Comparison of ENCODE assay signal across 23 mouse cellular contexts in genomic region chr3:51112351-51112750, GRCm38 (mm10).
DNase-seq lines count a peak whose midpoint lies in the region; ATAC-seq and TF ChIP-seq lines count a peak whose summit lies in the region.
"Had no signal": no experiment of that assay in that cellular context is flagged by ENCODE, and none has a peak within 500 bp of the region (broad histone marks: within the 10 kb centered on the region; RNA-seq: fewer than 3 reads in every experiment).

No protein-coding gene starts in this region.

- H3K9me3 ChIP-seq in forebrain, postnatal 0 days (ENCODE audit: low read length): no peaks in the 10 kb centered on the region
- no peaks in the 10 kb centered on the region for H3K9me3 ChIP-seq in forebrain, embryonic 16.5 days (ENCODE audit: control insufficient read depth, low read length)
- no peaks in the 10 kb centered on the region for H3K9me3 ChIP-seq in hindbrain, embryonic 15.5 days
- H3K9me3 ChIP-seq in hindbrain, embryonic 13.5 days: no peaks in the 10 kb centered on the region
- H3K9me3 ChIP-seq in limb, embryonic 13.5 days: no peaks in the 10 kb centered on the region
- no peaks in the 10 kb centered on the region for H3K9me3 ChIP-seq in limb, embryonic 10.5 days (replicated peaks)
- H3K9me3 ChIP-seq in limb, embryonic 14.5 days (ENCODE audit: control insufficient read depth, low read length): no peaks in the 10 kb centered on the region
- H3K9me3 ChIP-seq in lung, postnatal 0 days (ENCODE audit: low read length): no peaks in the 10 kb centered on the region
- H3K9me3 ChIP-seq: embryonic facial prominence, embryonic 12.5 days; embryonic facial prominence, embryonic 15.5 days; forebrain, embryonic 10.5 days; forebrain, embryonic 12.5 days had no signal

- WGBS in forebrain, postnatal 0 days: 71% methylated on average over 3 of the region's 3 CpGs
- 79% methylated on average over 3 of the region's 3 CpGs for WGBS in forebrain, embryonic 16.5 days
- 86% methylated on average over 3 of the region's 3 CpGs for WGBS in hindbrain, embryonic 15.5 days
- WGBS in hindbrain, embryonic 13.5 days: 81% methylated on average over 3 of the region's 3 CpGs
- WGBS in limb, embryonic 13.5 days: 76% methylated on average over 3 of the region's 3 CpGs
- 90% methylated on average over 3 of the region's 3 CpGs for WGBS in limb, embryonic 10.5 days
- 71% methylated on average over 3 of the region's 3 CpGs for WGBS in limb, embryonic 14.5 days
- 81% methylated on average over 3 of the region's 3 CpGs for WGBS in lung, postnatal 0 days

- TF ChIP-seq EP300 in lung, postnatal 0 days (IDR thresholded peaks at IDR 0.05): no peak

- no peak overlapping the region for H3K4me3 ChIP-seq in forebrain, postnatal 0 days (ENCODE audit: low read depth, low read length)
- no peak overlapping the region for H3K4me3 ChIP-seq in forebrain, embryonic 16.5 days (replicated peaks; ENCODE audit: low read length)
- H3K4me3 ChIP-seq in hindbrain, embryonic 15.5 days: no peak overlapping the region
- H3K4me3 ChIP-seq in hindbrain, embryonic 13.5 days: no peak overlapping the region
- H3K4me3 ChIP-seq in limb, embryonic 13.5 days: no peak overlapping the region
- H3K4me3 ChIP-seq in limb, embryonic 10.5 days: no peak overlapping the region
- no peak overlapping the region for H3K4me3 ChIP-seq in limb, embryonic 14.5 days (replicated peaks; ENCODE audit: low read length)
- H3K4me3 ChIP-seq in lung, postnatal 0 days (ENCODE audit: low read depth, low read length): no peak overlapping the region
- H3K4me3 ChIP-seq: embryonic facial prominence, embryonic 12.5 days; embryonic facial prominence, embryonic 15.5 days; erythroblast, embryonic 14.5 days; forebrain, embryonic 10.5 days; forebrain, embryonic 12.5 days had no signal

- H3K27me3 ChIP-seq in forebrain, postnatal 0 days (ENCODE audit: insufficient read depth, low read length): no peaks in the 10 kb centered on the region
- no peaks in the 10 kb centered on the region for H3K27me3 ChIP-seq in forebrain, embryonic 16.5 days (replicated peaks; ENCODE audit: control insufficient read depth, insufficient read depth, low read length)
- H3K27me3 ChIP-seq in hindbrain, embryonic 15.5 days: no peaks in the 10 kb centered on the region
- H3K27me3 ChIP-seq in hindbrain, embryonic 13.5 days: no peaks in the 10 kb centered on the region
- no peaks in the 10 kb centered on the region for H3K27me3 ChIP-seq in limb, embryonic 13.5 days
- H3K27me3 ChIP-seq in limb, embryonic 10.5 days (ENCODE audit: low read depth, poor library complexity, severe bottlenecking): no peaks in the 10 kb centered on the region
- H3K27me3 ChIP-seq in limb, embryonic 14.5 days (ENCODE audit: control insufficient read depth, insufficient read depth, low read length): no peaks in the 10 kb centered on the region
- H3K27me3 ChIP-seq in lung, postnatal 0 days (replicated peaks; ENCODE audit: insufficient read depth, low read length): no peaks in the 10 kb centered on the region
- H3K27me3 ChIP-seq: embryonic facial prominence, embryonic 12.5 days; embryonic facial prominence, embryonic 15.5 days; forebrain, embryonic 12.5 days had no signal

- H3K4me1 ChIP-seq in forebrain, postnatal 0 days (ENCODE audit: insufficient read depth): peaks cover 4% of the 10 kb centered on the region
- H3K4me1 ChIP-seq in forebrain, embryonic 16.5 days (replicated peaks; ENCODE audit: control insufficient read depth, insufficient read depth, low read length): peaks cover 5% of the 10 kb centered on the region; the same call in 1 of the 2 replicates
- no peaks in the 10 kb centered on the region for H3K4me1 ChIP-seq in hindbrain, embryonic 15.5 days (replicated peaks)
- peaks cover 4% of the 10 kb centered on the region; the same call in 1 of the 2 replicates for H3K4me1 ChIP-seq in hindbrain, embryonic 13.5 days (replicated peaks)
- 0 out of 2 replicates have a peak, but pooled peaks cover 10% of the 10 kb centered on the region for H3K4me1 ChIP-seq in limb, embryonic 13.5 days
- H3K4me1 ChIP-seq in limb, embryonic 10.5 days: peaks cover 18% of the 10 kb centered on the region
- no peaks in the 10 kb centered on the region for H3K4me1 ChIP-seq in limb, embryonic 14.5 days (ENCODE audit: control insufficient read depth, insufficient read depth, low read length)
- H3K4me1 ChIP-seq in lung, postnatal 0 days (ENCODE audit: insufficient read depth, low read depth, low read length): no peaks in the 10 kb centered on the region; the same call in 1 of the 2 replicates
- H3K4me1 ChIP-seq: embryonic facial prominence, embryonic 12.5 days had no signal

- no peak for TF ChIP-seq CTCF in forebrain, postnatal 0 days (IDR thresholded peaks at IDR 0.05; ENCODE audit: low read depth)
- TF ChIP-seq CTCF in lung, postnatal 0 days (IDR thresholded peaks at IDR 0.05): no peak

- 0 out of 2 replicates have a peak overlapping the region, but pooled peaks have one; percentile 4 for H3K27ac ChIP-seq in forebrain, postnatal 0 days (ENCODE audit: low read depth, low read length)
- no peak overlapping the region for H3K27ac ChIP-seq in forebrain, embryonic 16.5 days (ENCODE audit: low read length)
- no peak overlapping the region for H3K27ac ChIP-seq in hindbrain, embryonic 15.5 days (replicated peaks)
- H3K27ac ChIP-seq in hindbrain, embryonic 13.5 days: no peak overlapping the region
- no peak overlapping the region for H3K27ac ChIP-seq in limb, embryonic 13.5 days
- no peak overlapping the region for H3K27ac ChIP-seq in limb, embryonic 10.5 days
- no peak overlapping the region for H3K27ac ChIP-seq in limb, embryonic 14.5 days (replicated peaks; ENCODE audit: low read depth, low read length)
- H3K27ac ChIP-seq in lung, postnatal 0 days (ENCODE audit: low read length): no peak overlapping the region
- H3K27ac ChIP-seq: embryonic facial prominence, embryonic 12.5 days; embryonic facial prominence, embryonic 15.5 days; forebrain, embryonic 10.5 days; forebrain, embryonic 12.5 days had no signal

- H3K36me3 ChIP-seq in forebrain, postnatal 0 days (ENCODE audit: insufficient read depth): no peaks in the 10 kb centered on the region
- H3K36me3 ChIP-seq in forebrain, embryonic 16.5 days (ENCODE audit: control insufficient read depth, insufficient read depth): no peaks in the 10 kb centered on the region
- no peaks in the 10 kb centered on the region for H3K36me3 ChIP-seq in hindbrain, embryonic 15.5 days
- no peaks in the 10 kb centered on the region for H3K36me3 ChIP-seq in hindbrain, embryonic 13.5 days
- H3K36me3 ChIP-seq in limb, embryonic 13.5 days: no peaks in the 10 kb centered on the region
- H3K36me3 ChIP-seq in limb, embryonic 10.5 days: no peaks in the 10 kb centered on the region
- no peaks in the 10 kb centered on the region for H3K36me3 ChIP-seq in limb, embryonic 14.5 days (ENCODE audit: control insufficient read depth, insufficient read depth, low read length)
- H3K36me3 ChIP-seq in lung, postnatal 0 days (ENCODE audit: insufficient read depth, low read length): no peaks in the 10 kb centered on the region
- H3K36me3 ChIP-seq: embryonic facial prominence, embryonic 12.5 days; embryonic facial prominence, embryonic 15.5 days; forebrain, embryonic 10.5 days; forebrain, embryonic 12.5 days had no signal

- no peak for DNase-seq in forebrain, postnatal 0 days
- no peak for DNase-seq in limb, embryonic 10.5 days (ENCODE audit: low spot score)
- DNase-seq in limb, embryonic 14.5 days (ENCODE audit: low spot score): peak; percentile 54
- no peak for DNase-seq in lung, postnatal 0 days (ENCODE audit: low spot score)
- DNase-seq: adrenal gland, adult 2 months; adrenal gland, postnatal 10 days; adrenal gland, postnatal 25 days; cerebellum, adult 18-20 months; cerebellum, adult 8-10 months; cerebellum, adult 9-11 months; cerebellum, postnatal 14 days; cerebellum, postnatal 36 days; embryo, embryonic 11 days had no signal

- no peak overlapping the region for H3K4me2 ChIP-seq in forebrain, postnatal 0 days (ENCODE audit: low read depth)
- H3K4me2 ChIP-seq in forebrain, embryonic 16.5 days (ENCODE audit: low read length): no peak overlapping the region
- no peak overlapping the region for H3K4me2 ChIP-seq in hindbrain, embryonic 15.5 days
- no peak overlapping the region for H3K4me2 ChIP-seq in hindbrain, embryonic 13.5 days
- H3K4me2 ChIP-seq in limb, embryonic 13.5 days (replicated peaks): no peak overlapping the region
- no peak overlapping the region for H3K4me2 ChIP-seq in limb, embryonic 14.5 days (replicated peaks; ENCODE audit: low read depth, low read length, severe bottlenecking)
- H3K4me2 ChIP-seq in lung, postnatal 0 days (replicated peaks; ENCODE audit: low read depth, low read length): no peak overlapping the region
- H3K4me2 ChIP-seq: embryonic facial prominence, embryonic 12.5 days; embryonic facial prominence, embryonic 15.5 days; forebrain, embryonic 12.5 days had no signal

- no peak for ATAC-seq in forebrain, postnatal 0 days
- no peak for ATAC-seq in forebrain, embryonic 16.5 days
- ATAC-seq in hindbrain, embryonic 15.5 days (ENCODE audit: low FRiP score, low read depth): 0 out of 2 replicates have a peak, but pooled peaks have one; percentile 34
- no peak for ATAC-seq in hindbrain, embryonic 13.5 days (ENCODE audit: low FRiP score)
- ATAC-seq in limb, embryonic 13.5 days (ENCODE audit: low FRiP score, low read depth): peak; percentile 44; the same call in 1 of the 2 replicates
- ATAC-seq in limb, embryonic 14.5 days (ENCODE audit: low FRiP score, low read depth): peak; percentile 54
- ATAC-seq in lung, postnatal 0 days: no peak
- ATAC-seq: forebrain, embryonic 14.5 days had no signal

- no peak for TF ChIP-seq POLR2A in limb, embryonic 14.5 days (IDR thresholded peaks at IDR 0.05; ENCODE audit: borderline replicate concordance, extremely low read depth, insufficient read depth, insufficient read length)

- H3K9ac ChIP-seq in forebrain, postnatal 0 days: no peak overlapping the region
- no peak overlapping the region for H3K9ac ChIP-seq in forebrain, embryonic 16.5 days (replicated peaks; ENCODE audit: low read depth, low read length)
- no peak overlapping the region for H3K9ac ChIP-seq in hindbrain, embryonic 15.5 days
- H3K9ac ChIP-seq in hindbrain, embryonic 13.5 days: no peak overlapping the region
- H3K9ac ChIP-seq in limb, embryonic 13.5 days: no peak overlapping the region
- no peak overlapping the region for H3K9ac ChIP-seq in limb, embryonic 14.5 days (ENCODE audit: low read depth, low read length, severe bottlenecking)
- H3K9ac ChIP-seq in lung, postnatal 0 days (replicated peaks; ENCODE audit: low read depth): no peak overlapping the region
- H3K9ac ChIP-seq: embryonic facial prominence, embryonic 12.5 days; embryonic facial prominence, embryonic 15.5 days; forebrain, embryonic 12.5 days had no signal

Comparison
In these comparisons a context has a peak if more than half of its experiments do, and no peak if none do; other contexts are left out.
1. ATAC-seq: peak in hindbrain, embryonic 15.5 days (single experiment), limb, embryonic 13.5 days (single experiment) and limb, embryonic 14.5 days (single experiment); none in forebrain, postnatal 0 days (single experiment), forebrain, embryonic 16.5 days (single experiment), hindbrain, embryonic 13.5 days (single experiment) and lung, postnatal 0 days (single experiment).